Mouse (Mus musculus) cerebellum, adult 8-10 months (tissue): ENCODE data around the gene D930007J09Rik.
A peak's percentile ranks its signal among the peaks of the same experiment; 100 is the strongest.

Experiments
- DNase-seq: peaks from one replicate; pipeline ENCODE4 v3.0.0; 2022

The D930007J09Rik gene

GRCm38 (mm10) chr13:32802259-32803081, at the start of gene D930007J09Rik:
TSS of gene D930007J09Rik (minus strand) at chr13:32802849.
- peak; percentile 51 for DNase-seq

GRCm38 (mm10) chr13:32851967-32852366, 49.3 kb upstream of the D930007J09Rik start:
- DNase-seq: peak; percentile 16

- DNase-seq: no peak
Observed at GRCm38 (mm10) chr13:32850668-32851404, 48.2 kb upstream of the D930007J09Rik start, which contains the start of gene Serpinb1a. TSS of gene Serpinb1a (minus strand) at chr13:32851185.

- DNase-seq: no peak
Observed at GRCm38 (mm10) chr13:32850156-32850555, 47.5 kb upstream of the D930007J09Rik start.

- no peak for DNase-seq
Observed at GRCm38 (mm10) chr13:32849531-32850123, 47.0 kb upstream of the D930007J09Rik start.

- DNase-seq: no peak
Observed at GRCm38 (mm10) chr13:32849092-32849491, 46.4 kb upstream of the D930007J09Rik start.

GRCm38 (mm10) chr13:32846221-32846620, 43.6 kb upstream of the D930007J09Rik start:
- DNase-seq: no peak

GRCm38 (mm10) chr13:32841349-32841748, 38.7 kb upstream of the D930007J09Rik start:
- no peak for DNase-seq

GRCm38 (mm10) chr13:32839314-32839713, 36.7 kb upstream of the D930007J09Rik start:
- no peak for DNase-seq

GRCm38 (mm10) chr13:32834513-32834912, 31.9 kb upstream of the D930007J09Rik start:
- no peak for DNase-seq

GRCm38 (mm10) chr13:32833237-32833636, 30.6 kb upstream of the D930007J09Rik start:
- DNase-seq: no peak

GRCm38 (mm10) chr13:32832776-32833175, 30.1 kb upstream of the D930007J09Rik start:
- no peak for DNase-seq

GRCm38 (mm10) chr13:32831505-32832273, 29.0 kb upstream of the D930007J09Rik start:
- no peak for DNase-seq

GRCm38 (mm10) chr13:32828886-32829285, 26.2 kb upstream of the D930007J09Rik start:
- DNase-seq: no peak

- peak; percentile 37 for DNase-seq
Observed at GRCm38 (mm10) chr13:32827951-32828350, 25.3 kb upstream of the D930007J09Rik start.

- DNase-seq: no peak
Observed at GRCm38 (mm10) chr13:32827111-32827822, 24.6 kb upstream of the D930007J09Rik start.

GRCm38 (mm10) chr13:32825546-32825945, 22.9 kb upstream of the D930007J09Rik start:
- DNase-seq: no peak

GRCm38 (mm10) chr13:32824377-32825330, 22.0 kb upstream of the D930007J09Rik start:
- DNase-seq: no peak

- no peak for DNase-seq
Observed at GRCm38 (mm10) chr13:32823126-32823525, 20.5 kb upstream of the D930007J09Rik start.

- no peak for DNase-seq
Observed at GRCm38 (mm10) chr13:32821671-32822070, 19.0 kb upstream of the D930007J09Rik start.

GRCm38 (mm10) chr13:32819926-32820325, 17.3 kb upstream of the D930007J09Rik start:
- DNase-seq: no peak
